Mouse (Mus musculus) heart, postnatal 0 days (tissue): ENCODE measurements around the gene Cd200. TPM values are rescaled to one million over a fixed set of nuclear protein-coding genes. Genes with fewer than 3 reads are reported as not detected.

Source experiments
- ATAC-seq: fragments of 200-750 bp; cut with Nextera tagmentation; 2 replicates; pipeline ENCODE4 v1.8.0; 2017; ENCODE audit warnings: low read depth, moderate number of reproducible peaks, moderate library complexity; ENCODE audit not compliant: insufficient read depth
- DNase-seq: peaks from one replicate; pipeline ENCODE4 v3.0.0-alpha.2; 2016; ENCODE audit warnings: low spot score
- H3K27ac ChIP-seq: fragments of 300-500 bp; sonication (generic); 2 replicates; pipeline ENCODE4 v1.5.1; 2014; ENCODE audit warnings: low read depth, mild to moderate bottlenecking
- H3K27me3 ChIP-seq: fragments of 300-500 bp; sonication (generic); 2 replicates; pipeline ENCODE4 v1.6.1; 2014; ENCODE audit warnings: low read length, mixed read lengths; ENCODE audit not compliant: control insufficient read depth, insufficient read depth
- H3K36me3 ChIP-seq: fragments of 300-500 bp; sonication (generic); replicated peaks from 2 replicates; pipeline ENCODE4 v1.6.1; 2014; ENCODE audit warnings: low read length, mixed read lengths; ENCODE audit not compliant: control insufficient read depth, insufficient read depth
- H3K4me1 ChIP-seq: fragments of 300-500 bp; sonication (generic); 2 replicates; pipeline ENCODE4 v1.6.1; 2014; ENCODE audit warnings: antibody characterized with exemption; ENCODE audit not compliant: control insufficient read depth, insufficient read depth
- H3K4me2 ChIP-seq: fragments of 300-500 bp; sonication (generic); 2 replicates; pipeline ENCODE4 v1.6.1; 2014; ENCODE audit warnings: low read depth, mild to moderate bottlenecking, low read length, moderate library complexity
- H3K4me3 ChIP-seq: fragments of 300-500 bp; sonication (generic); 2 replicates; pipeline ENCODE4 v1.5.1; 2014; ENCODE audit warnings: low read depth, low read length
- H3K9ac ChIP-seq: fragments of 300-500 bp; sonication (generic); replicated peaks from 2 replicates; pipeline ENCODE4 v1.6.1; 2014; ENCODE audit warnings: low read depth, low read length, mixed read lengths
- H3K9me3 ChIP-seq: fragments of 300-500 bp; sonication (generic); replicated peaks from 2 replicates; pipeline ENCODE4 v1.6.1; 2016; ENCODE audit warnings: low read length; ENCODE audit not compliant: control insufficient read depth
- CTCF ChIP-seq: IDR thresholded peaks from 2 replicates; pipeline ENCODE4 v1.5.1; 2016; ENCODE audit warnings: antibody characterized with exemption, control low read depth, low read depth
- EP300 ChIP-seq: IDR thresholded peaks from 2 replicates; pipeline ENCODE4 v1.6.1; 2016; ENCODE audit warnings: antibody characterized with exemption, low read depth
- WGBS: fragments of 180-500 bp; shearing (Covaris S2); extraction: QIAGEN DNeasy Blood & Tissue Kit; methylation state at CpG from one replicate; pipeline ENCODE4 v1.1.7; 2014; 5-methylcytosine and 5-hydroxymethylcytosine counted together
- polyA plus RNA-seq: library from polyadenylated mRNA; unstranded; fragments of >200 nt; fragmentation: Nextera tagmentation; extraction: Ambion mirVana; gene quantifications from 2 replicates; pipeline ENCODE4 v1.2.1, GENCODE M21; 2015
- total RNA-seq: library from RNA; depleted of rRNA; stranded (reverse); fragments of >200 nt; gene quantifications from 2 replicates; pipeline ENCODE4 v1.2.3, GENCODE M21; 2014; ENCODE audit warnings: low replicate concordance

The Cd200 gene
- total and polyA plus RNA-seq, 2 experiments from 2014 or later: 31.0 to 67.7 TPM

- 0 out of 2 replicates have a peak, but pooled peaks cover 12% of the 10 kb centered on the region for H3K36me3 ChIP-seq
- H3K9ac ChIP-seq: no peak overlapping the region
- H3K4me1 ChIP-seq: no peaks in the 10 kb centered on the region
- H3K4me3 ChIP-seq: no peak overlapping the region
- H3K9me3 ChIP-seq: no peaks in the 10 kb centered on the region
- no peak overlapping the region for H3K4me2 ChIP-seq
- WGBS: 80% methylated on average over 2 of the region's 2 CpGs
- no peak for TF ChIP-seq EP300
- no peak for TF ChIP-seq CTCF
- DNase-seq (no peak), ATAC-seq (no peak)
- H3K27ac ChIP-seq: no peak overlapping the region
- H3K27me3 ChIP-seq: no peaks in the 10 kb centered on the region
Observed at GRCm38 (mm10) chr16:45389041-45389440, 19.8 kb downstream of the Cd200 start.

- Histone ChIP-seq H3K4me2 (no peak overlapping the region), H3K4me1 (no peaks in the 10 kb centered on the region), H3K36me3 (no peaks in the 10 kb centered on the region), H3K9me3 (no peaks in the 10 kb centered on the region), H3K9ac (no peak overlapping the region), H3K27me3 (no peaks in the 10 kb centered on the region), H3K27ac (no peak overlapping the region), H3K4me3 (no peak overlapping the region)
- WGBS: 81% methylated on average over 3 of the region's 3 CpGs
- no peak for TF ChIP-seq EP300
- no peak for TF ChIP-seq CTCF
- DNase-seq (no peak), ATAC-seq (no peak)
Observed at GRCm38 (mm10) chr16:45381811-45382210, 27.0 kb downstream of the Cd200 start.

- no peak overlapping the region for H3K9ac ChIP-seq
- TF ChIP-seq EP300: no peak
- no peak for TF ChIP-seq CTCF
- H3K27me3 ChIP-seq: no peaks in the 10 kb centered on the region
- DNase-seq (no peak), ATAC-seq (no peak)
- no peaks in the 10 kb centered on the region for H3K36me3 ChIP-seq
- no peaks in the 10 kb centered on the region for H3K9me3 ChIP-seq
- WGBS: 51% methylated on average over 3 of the region's 3 CpGs
- H3K4me1 ChIP-seq: no peaks in the 10 kb centered on the region
- H3K4me3 ChIP-seq: no peak overlapping the region
- H3K4me2 ChIP-seq: no peak overlapping the region
- no peak overlapping the region for H3K27ac ChIP-seq
Observed at GRCm38 (mm10) chr16:45378959-45379358, 29.9 kb downstream of the Cd200 start.

- no peak overlapping the region for H3K27ac ChIP-seq
- no peak overlapping the region for H3K9ac ChIP-seq
- H3K27me3 ChIP-seq: no peaks in the 10 kb centered on the region
- no peak overlapping the region for H3K4me2 ChIP-seq
- TF ChIP-seq EP300 (no peak), CTCF (no peak)
- H3K4me1 ChIP-seq: no peaks in the 10 kb centered on the region
- H3K36me3 ChIP-seq: no peaks in the 10 kb centered on the region
- DNase-seq (no peak), ATAC-seq (no peak)
- H3K9me3 ChIP-seq: no peaks in the 10 kb centered on the region
- H3K4me3 ChIP-seq: no peak overlapping the region
- 77% methylated on average over 5 of the region's 5 CpGs for WGBS
Observed at GRCm38 (mm10) chr16:45378147-45378943, 30.5 kb downstream of the Cd200 start.

- H3K4me2 ChIP-seq: no peak overlapping the region
- no peaks in the 10 kb centered on the region for H3K9me3 ChIP-seq
- no peak for ATAC-seq
- no peaks in the 10 kb centered on the region for H3K27me3 ChIP-seq
- no peak for DNase-seq
- H3K27ac ChIP-seq: peak overlapping the region; percentile 30; the same call in 1 of the 2 replicates
- TF ChIP-seq EP300 (no peak), CTCF (no peak)
- no peaks in the 10 kb centered on the region for H3K36me3 ChIP-seq
- no peak overlapping the region for H3K4me3 ChIP-seq
- no peaks in the 10 kb centered on the region for H3K4me1 ChIP-seq
- 70% methylated on average over 4 of the region's 4 CpGs for WGBS
- no peak overlapping the region for H3K9ac ChIP-seq
Observed at GRCm38 (mm10) chr16:45377332-45377731, 31.5 kb downstream of the Cd200 start.

- no peak for DNase-seq
- no peak overlapping the region for H3K9ac ChIP-seq
- H3K27ac ChIP-seq: peak overlapping the region; percentile 30; the same call in 1 of the 2 replicates
- 38% methylated on average over 2 of the region's 2 CpGs for WGBS
- H3K4me1 ChIP-seq: no peaks in the 10 kb centered on the region
- ATAC-seq: no peak
- H3K4me3 ChIP-seq: no peak overlapping the region
- TF ChIP-seq EP300 (no peak), CTCF (no peak)
- no peaks in the 10 kb centered on the region for H3K27me3 ChIP-seq
- no peaks in the 10 kb centered on the region for H3K9me3 ChIP-seq
- no peak overlapping the region for H3K4me2 ChIP-seq
- no peaks in the 10 kb centered on the region for H3K36me3 ChIP-seq
Observed at GRCm38 (mm10) chr16:45376812-45377211, 32.0 kb downstream of the Cd200 start.
